Mouse (Mus musculus) G1E (cell line): Measurements from ENCODE around the gene Etnk2.

Experiments
- CTCF ChIP-seq: IDR thresholded peaks from 2 replicates; pipeline ENCODE4 v1.5.1; 2012; ENCODE audit warnings: low read depth, low read length, inconsistent platforms, mixed read lengths
- GATA1 ChIP-seq: IDR thresholded peaks from 2 replicates; pipeline ENCODE4 v1.6.1; 2012; ENCODE audit warnings: borderline replicate concordance, low read length, inconsistent platforms, mixed read lengths
- GATA2 ChIP-seq: IDR thresholded peaks from 2 replicates; pipeline ENCODE4 v1.6.1; 2012; ENCODE audit warnings: low read depth, low read length, inconsistent platforms, borderline replicate concordance
- POLR2AphosphoS5 ChIP-seq: IDR thresholded peaks from 2 replicates; pipeline ENCODE4 v1.6.1; 2012; ENCODE audit warnings: low read depth, low read length, inconsistent platforms; ENCODE audit not compliant: insufficient replicate concordance
- TAL1 ChIP-seq: conservative IDR thresholded peaks from 2 replicates; pipeline ENCODE4 v1.6.1; 2012; ENCODE audit warnings: low read depth, low read length, inconsistent platforms, mixed read lengths

DNA sequence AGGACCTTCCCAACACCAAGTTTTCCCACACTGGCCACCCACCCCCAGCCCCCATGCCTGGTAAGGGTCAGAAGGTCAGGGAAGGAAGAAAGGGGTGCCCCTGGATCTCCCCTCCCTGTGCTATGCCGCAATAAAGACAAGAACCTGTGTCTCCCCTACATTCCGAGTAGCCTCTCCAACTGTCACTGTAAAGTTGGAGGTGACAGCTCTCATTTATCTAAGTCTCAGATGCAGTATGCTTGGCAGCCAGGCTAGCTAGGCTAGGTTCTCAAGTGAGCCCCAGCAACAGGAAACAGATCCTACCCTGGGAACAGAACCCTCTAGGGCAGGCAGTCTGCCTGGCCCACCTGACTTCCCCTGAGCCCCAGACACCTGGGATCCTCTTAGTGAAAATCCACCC, 57.7 kb downstream of the Etnk2 start:
- TF ChIP-seq CTCF (no peak), GATA1 (no peak), GATA2 (no peak), TAL1 (no peak), POLR2AphosphoS5 (no peak)
